Mouse (Mus musculus): ENCODE data around the gene Fmo4. TPM values are rescaled to one million over a fixed set of nuclear protein-coding genes. Genes with fewer than 3 reads are reported as not detected.
A peak's percentile ranks its signal among the peaks of the same experiment; 100 is the strongest.

Gene Fmo4
- 1 to 10 TPM; 1.2 to 2.1 TPM for total RNA-seq (2021)
- 0.17 and 0.46 TPM in 2 replicates for polyA plus RNA-seq (2012; rRNA removed)
- long read RNA-seq, partial matches to known transcripts, result 0 of 2 reads
- long read RNA-seq, other reads (novel, unspliced or antisense), result 2 of 2 reads

DNA sequence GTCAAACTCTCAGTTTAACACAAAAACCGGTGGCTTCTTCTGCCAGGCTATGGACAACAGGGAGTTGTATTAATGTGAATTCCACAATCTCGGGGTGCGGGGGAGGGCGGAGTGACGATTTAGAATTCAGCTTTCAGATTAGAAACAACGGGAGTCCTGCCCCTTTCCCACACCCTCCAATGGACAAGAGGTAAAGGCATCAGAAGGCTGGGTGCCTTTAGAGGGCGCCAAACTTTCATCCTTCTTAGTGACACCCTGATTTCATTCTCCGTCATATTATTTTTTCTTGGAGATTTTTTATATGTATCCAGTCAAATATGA lies at the start of gene Fmo4:
Fmo4 (minus strand) TSS at position 137 of the 321 bp plus-strand sequence.
- DNase-seq, result peak; percentile 61

DNA sequence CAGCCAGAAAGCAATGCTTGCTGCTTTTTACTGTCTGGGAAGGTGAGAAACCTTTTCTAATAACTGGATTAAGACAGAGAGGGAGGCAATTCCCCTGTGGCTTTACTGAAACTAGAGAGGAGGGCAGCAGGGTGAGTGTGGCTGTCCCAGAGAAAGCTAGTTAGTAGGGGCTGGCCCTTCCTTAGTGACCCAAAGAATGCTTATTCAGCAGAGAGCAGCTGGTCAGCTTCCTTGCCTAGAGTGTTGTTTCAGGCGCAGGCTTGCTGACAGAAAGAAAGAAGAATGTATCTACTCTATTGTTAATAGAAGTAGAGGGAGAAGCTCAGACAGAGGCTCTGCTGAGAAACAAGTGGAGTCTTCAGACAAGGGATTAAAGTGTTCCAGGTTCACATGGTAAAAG lies 48.6 kb upstream of the Fmo4 start:
- DNase-seq, result no peak

DNA sequence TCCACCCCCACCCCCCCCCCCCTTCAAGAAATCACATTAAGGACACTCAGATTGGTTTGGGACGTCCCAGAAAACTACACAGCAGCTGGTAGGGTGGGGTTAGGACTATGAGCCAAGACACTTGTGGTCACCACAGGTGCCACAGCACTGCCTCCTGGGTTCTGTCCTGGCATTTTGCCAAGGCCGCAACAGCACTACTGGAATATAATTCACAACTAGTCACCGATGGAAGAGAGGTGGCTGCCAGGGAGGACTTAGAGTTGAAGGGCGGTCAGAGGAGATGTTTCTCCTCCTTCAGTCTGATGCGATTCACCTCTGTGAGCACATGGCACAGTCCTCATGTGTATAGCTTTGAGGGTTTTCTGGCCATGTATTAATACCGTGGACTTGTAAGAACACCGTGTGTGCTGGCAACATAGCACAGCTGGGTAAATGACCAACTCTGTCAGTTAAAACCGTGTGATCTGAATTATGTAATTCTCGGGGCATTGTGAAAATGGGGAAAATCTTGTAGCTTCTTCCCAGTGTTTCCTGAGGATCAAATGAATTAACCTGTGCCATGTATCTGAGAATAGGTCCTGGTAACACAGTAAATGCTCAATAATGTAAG lies 46.3 kb upstream of the Fmo4 start:
- peak; percentile 56 for DNase-seq

DNA sequence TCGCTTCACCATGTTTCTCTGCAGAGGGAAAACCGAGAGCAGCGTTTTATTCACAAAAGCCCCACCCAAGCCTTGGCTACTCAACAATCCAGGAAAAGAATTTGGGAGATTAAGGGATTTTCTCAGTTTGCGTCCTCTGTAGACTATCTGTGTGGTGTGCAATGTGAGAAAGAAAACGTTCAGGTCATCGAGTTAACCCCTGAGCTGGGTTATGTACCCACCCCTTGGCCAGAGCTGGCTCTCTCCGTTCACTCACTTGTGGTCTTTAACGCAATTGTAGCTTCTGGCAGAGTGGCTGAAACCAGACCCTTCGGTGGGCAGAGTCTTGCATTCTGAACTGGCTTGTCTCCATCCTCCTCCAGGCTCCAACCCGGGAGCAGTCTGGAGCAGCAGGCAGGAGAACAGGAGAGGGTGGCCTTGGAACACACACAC lies 45.8 kb upstream of the Fmo4 start:
- DNase-seq, result no peak

DNA sequence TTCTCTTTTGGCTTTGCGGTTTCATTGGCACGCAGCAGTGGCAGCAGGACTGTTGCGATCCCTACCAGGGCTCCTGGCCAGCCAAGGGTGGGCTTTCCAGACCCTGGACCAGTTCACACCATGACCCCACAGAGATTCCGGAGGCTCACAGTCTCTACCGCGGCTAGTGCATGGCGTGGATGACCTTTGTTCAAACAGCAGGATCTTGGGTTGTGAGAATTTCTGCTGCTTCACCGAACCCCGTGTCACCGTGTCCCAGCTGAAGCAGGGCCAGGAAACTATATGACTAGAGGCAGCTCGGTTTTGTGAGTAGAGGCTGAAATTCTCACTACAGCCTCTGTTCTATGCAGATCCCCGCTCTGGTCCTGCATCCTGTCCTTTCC lies 45.0 kb upstream of the Fmo4 start:
- no peak for DNase-seq

DNA sequence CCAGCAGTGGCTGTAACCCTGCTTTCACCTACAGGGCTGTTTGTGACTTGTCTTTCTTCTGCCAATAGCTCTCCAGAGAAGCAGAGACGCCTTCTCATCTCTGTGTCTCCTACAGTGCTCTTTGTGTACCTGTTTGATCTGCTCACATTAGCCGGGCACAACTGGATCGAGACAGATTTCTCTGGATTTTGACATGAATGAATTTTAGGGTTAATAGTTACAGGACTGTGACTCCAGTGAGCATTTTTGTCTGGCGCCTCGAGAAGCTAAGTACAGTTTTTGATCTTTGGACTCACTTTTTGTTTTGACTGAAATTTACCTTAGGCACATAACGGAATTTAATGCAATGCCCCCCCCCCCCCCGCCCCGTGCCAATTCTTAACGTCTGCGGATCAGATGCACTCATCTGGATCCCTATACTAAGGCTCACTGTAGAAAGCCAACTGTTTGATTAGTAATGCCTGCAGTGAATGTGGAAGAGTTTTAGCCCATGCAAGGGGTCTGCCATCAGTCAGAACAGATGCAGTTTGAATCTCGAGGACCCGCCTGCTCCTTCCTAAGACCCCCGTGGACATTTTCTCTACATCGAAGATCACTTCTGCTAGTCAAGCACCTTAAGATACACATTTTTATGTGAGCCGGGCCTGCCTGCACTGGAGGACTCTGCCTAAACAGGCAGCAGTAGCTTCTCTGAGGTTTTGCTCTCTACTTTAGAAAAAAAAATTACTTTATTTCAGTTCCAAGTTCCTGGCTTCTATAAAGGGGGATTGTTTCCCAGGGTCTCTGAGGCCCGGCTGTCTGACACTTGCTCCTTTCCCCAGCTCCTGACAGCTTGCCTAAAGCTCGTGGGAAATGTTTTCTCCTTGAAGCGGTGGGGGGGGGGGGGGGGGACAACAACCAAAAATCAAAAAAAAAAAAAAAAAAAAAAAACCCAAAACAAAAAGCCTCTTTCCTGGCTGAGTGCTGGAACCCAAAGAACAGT lies 44.3 kb upstream of the Fmo4 start:
- DNase-seq, result no peak

DNA sequence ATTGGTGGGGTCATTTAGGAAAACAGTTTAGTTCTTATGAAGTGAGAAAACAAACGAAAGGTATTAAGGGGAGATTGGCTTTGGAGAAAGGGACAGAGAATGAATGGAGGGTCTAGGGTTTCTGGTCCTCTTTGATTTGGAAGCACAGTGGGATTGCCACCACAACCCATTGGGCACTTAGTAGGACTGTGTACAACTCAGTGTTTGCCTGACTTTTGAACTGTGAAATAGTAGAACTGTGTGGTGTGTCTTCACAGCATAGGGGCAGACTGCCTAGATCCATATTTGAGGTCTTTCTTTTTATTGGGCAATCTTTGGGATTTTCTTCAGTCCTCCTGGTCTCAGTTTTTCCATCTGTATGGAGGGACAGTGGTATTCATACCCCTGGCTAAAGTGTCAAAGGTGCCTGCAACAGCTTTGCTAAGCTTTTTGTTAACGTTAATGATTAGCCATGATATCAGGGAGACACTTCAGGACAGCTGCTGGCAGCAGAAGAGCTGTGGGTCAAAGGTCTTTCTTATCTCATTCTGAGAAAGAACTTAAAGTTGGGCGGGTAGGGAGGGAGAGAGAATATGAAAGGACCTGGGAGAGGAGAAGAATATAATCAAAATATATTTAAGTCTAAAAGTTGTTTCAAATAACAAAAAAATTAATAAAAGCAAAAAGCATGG lies 40.2 kb upstream of the Fmo4 start:
- no peak for DNase-seq

DNA sequence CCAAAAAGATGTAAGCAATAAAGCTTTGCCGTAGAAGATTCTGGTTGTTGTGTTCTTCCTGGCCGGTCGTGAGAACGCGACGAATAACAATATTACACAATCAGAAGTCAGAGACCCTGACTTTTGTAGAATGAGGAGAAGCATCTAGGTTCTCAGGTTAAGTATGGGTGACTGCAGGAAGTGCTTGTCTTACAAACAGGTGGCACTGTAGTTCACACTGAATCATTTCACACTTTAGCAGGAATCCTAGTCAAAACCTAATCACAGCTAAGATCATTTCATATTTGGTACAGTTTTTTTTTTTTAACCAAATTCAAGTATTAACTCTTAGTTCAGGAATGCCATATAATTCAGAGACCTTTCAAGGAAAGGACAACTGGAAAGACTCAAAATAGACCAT lies 33.8 kb upstream of the Fmo4 start:
- no peak for DNase-seq

DNA sequence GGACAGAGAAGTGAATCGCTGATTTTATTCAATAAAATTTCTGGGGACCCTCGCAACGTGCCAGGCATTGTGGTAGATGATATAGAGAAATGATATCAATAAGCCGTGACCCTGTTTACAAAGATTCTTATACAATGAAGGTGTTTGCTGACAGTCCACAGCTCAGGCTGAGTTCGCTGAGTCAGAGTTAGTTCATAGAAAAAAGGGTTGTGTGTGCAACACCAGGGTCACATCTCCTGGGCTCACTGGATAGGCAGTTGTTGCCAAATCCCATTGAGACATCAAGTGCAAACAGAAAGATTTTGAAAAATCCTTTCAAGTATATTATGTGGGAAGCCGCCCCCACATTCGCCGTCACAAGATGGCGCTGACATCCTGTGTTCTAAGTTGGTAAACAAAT lies 26.4 kb upstream of the Fmo4 start:
- DNase-seq, result peak; percentile 66

DNA sequence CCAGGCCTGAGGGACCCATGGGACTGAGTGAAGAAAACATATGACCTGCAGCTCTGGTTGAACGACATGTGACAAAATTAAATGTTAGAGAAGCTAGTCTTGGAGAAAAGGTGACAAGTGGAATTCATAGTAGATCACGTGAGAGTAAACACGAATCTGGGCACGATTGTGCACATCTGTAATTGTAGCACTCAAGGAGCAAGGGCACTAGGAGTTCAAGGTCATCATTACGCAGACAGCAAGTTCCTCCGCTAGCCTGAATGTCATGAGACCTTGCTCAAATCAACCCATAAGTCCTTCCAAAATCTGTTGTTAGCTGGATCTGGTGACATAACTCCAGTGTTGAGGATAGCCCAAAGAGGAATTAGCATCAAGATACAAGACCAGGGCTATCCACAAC lies 25.2 kb upstream of the Fmo4 start:
- DNase-seq, result no peak

DNA sequence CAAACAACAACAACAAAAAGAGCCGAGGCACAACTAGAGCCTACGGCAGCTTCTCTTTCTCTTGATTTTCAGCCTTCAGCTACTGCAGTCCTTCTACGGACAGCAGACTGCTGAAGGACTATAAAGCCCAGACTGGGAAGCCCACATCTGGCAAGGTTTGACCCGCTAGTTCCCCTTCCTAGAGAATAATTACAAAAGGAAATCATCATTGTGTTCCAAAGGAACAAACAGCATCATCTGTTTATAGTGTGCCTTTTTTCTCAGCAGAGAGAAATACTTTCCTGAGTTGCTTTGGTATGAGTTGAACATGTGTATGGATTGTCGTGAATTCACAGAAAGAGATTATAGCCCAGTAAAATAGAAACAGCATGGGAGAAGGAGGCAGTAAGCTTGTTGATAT lies 20.6 kb upstream of the Fmo4 start:
- DNase-seq, result no peak

DNA sequence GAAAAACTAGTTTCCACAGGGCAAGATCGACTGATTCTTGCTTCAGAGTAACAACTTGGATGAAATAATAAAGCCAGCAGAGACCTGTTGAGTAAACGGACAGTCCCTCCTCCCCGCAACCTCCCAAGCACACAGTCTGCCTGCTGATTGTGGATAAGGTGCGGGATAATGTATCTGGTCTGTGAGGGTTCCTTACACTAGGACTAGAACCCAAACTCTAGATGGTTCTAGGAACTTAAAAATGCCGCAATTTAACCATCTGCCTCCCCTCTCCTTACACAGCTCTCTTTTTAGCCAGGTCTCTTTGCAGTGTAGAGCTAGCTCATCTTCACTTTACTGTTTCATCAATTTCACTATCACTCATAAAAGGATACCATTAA lies 18.8 kb upstream of the Fmo4 start:
- DNase-seq, result no peak

DNA sequence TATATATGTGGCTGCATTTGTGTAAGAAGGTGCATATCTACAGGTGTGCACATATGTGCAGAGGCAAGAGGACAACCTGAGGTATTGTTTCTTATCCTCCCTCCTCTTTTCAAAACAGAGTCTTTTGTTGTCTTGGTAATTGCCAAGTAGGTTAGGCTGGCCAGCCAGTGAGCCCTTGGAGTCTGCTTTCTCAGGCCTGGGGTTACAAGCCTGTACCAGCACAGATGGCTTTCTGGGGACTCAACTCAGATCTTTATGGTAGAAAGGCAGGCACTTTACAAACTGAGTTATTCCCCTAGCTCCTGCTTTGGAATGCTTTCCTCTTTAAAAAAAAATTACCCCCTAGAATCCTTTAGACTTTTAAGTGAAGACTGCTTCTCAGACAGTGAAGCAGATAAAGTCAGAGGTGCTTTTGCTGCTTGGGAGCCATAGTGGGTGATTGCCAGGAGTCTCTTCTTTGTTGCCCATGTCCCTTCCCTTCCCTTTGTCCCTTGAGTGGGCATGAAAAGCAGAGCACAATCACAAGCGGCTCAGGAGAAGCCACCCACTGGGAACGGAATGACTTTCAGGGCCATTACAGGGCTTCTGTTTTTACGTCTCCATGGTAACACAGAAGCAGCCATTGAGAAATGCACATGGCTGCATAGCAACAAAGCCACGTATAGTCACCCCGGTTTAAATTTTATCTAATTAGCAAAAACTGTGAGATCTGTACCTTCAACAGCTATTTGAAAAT lies 18.2 kb upstream of the Fmo4 start:
- DNase-seq, result no peak

DNA sequence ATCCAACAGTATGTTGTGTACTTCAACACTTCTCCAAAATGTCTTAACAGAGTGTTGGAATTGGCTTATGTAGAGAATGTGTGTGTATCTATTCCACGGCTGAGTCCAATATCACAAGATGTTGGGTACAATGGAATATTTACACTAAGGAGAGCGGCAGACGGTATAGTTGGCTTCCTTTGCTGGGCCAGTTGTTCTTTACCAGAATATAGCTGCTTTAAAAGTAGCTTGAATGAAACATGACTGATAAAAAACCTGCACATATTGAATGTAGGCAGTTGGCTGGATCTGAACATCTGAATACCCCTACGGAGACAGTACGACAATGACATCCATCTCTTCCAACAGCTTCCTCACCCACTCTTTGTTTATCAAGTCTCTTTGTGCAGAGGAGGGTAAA lies 5.5 kb upstream of the Fmo4 start:
- no peak for DNase-seq

DNA sequence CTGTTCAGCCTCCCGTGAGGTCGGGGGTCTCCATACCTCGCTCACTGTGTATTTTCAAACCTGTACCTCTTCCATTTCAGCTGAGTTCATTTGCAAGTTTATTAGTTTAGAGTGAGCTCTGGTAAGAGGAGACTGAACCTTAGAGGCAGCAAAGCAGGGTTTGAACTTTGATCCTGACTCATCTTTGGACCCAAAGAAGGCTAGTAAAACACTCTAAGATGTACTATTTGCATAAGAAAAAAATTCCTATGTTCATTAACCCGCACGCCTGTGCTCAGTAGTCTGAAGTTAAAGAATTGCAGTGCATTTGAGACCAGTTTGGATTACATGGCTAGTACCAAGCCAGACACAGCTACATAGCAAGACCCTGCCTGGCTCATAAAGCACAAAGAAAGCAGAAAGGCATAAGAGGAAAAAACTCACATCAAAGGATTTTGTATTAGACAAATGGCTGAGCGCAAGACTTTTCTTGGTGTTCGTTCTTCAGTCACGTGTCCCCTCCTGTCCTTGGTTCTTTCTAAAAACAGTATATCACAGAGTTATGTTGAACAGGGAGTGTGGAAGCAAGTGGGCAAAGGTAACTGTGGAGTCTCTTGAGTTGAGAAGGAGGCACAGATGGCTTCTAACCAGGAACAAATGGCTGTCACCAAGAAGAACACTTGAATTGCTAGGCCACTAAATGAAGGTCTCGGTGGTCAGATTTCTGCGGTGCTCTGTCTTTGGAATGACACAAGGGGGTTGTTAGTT lies 1.8 kb upstream of the Fmo4 start:
- DNase-seq, result no peak

DNA sequence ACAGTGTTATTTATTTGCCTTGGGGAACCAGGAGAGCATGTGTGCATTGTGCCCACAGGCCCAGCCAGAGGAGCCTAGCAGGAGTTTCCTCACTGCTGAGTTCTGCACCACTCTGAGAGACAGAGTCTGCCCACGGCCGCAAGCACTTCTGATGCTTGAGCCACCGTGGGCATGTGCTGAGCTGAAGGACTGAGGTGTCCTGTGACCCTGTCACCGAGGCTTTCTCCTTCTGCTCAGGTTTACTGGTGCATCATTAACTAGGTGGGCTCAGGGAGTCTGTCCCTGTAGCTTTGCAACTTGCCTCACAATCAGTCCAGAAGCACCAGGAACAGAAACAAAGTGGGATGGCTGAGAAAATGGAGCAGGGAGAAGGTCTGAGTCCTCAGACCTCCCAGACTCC lies 1.2 kb upstream of the Fmo4 start:
- DNase-seq, result no peak

DNA sequence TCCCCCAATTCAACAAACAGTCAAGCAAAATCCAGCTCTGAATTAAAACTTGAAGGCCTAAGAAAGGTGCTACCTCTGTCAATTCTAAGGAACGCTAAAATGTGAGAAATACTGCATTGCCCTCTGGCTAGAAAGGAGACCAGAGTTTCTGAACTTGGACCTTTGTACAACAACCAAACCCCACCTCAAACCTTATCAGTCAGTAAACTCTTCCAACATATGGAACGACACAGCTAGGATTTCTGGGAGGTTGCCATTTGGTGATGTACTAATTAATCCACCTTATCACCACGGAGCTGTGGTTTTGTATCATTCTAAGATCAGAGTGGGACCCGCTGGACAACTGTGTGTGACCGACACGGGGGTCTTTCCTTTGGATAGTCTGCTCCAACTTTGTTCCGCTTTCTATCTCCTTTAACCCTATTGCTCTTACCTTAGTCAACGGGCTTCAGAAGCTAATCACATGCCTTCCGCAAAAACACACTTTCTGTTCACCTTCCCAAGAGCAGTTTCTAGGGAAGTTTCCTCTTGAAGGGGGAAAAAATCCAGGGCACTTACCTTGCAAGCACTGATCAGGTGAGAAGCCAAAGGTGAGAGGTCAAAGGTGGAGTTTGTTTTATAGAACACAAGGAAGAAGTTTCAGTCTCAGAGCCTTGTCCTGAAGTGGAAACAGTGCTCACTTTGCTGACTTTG lies 483 bp downstream of the Fmo4 start:
- no peak for DNase-seq

DNA sequence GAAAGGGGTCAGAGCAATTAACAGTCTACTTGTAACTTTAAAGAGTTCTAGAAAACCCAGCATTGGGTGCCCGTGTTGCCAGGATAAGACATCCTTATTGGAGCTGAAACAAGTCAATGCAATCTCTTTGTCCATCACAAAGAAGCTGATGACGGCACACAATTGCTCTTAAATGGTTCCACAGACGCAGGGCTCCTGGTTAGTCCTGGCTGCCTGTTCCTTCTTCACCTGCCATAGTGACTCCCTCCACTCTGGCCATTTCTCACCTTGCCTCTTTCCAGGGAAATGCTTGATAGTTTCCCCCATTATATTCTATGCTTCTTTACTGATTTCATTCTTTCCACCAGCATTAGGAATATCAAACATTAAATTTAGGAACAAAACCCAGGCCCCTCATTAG lies 5.2 kb downstream of the Fmo4 start:
- no peak for DNase-seq

DNA sequence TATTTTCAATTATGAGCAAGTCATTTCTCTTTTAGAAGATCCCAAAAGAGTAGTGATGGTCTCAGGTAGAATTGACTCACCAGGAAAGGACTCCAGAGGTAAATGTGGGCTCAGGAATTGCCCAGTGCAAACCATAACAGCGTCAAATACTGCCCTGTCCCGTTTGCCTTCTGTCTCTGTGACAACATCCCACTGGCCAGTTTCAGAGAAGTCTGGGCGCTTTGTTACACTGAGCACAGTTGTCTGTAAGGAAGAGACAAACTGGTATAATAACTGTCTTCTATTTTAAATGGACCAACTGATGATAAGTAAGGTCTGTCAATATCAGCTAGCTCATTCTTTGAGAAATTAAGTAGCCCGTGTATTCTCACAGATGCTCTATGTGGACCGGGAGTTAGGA lies 6.3 kb downstream of the Fmo4 start:
- DNase-seq, result no peak

DNA sequence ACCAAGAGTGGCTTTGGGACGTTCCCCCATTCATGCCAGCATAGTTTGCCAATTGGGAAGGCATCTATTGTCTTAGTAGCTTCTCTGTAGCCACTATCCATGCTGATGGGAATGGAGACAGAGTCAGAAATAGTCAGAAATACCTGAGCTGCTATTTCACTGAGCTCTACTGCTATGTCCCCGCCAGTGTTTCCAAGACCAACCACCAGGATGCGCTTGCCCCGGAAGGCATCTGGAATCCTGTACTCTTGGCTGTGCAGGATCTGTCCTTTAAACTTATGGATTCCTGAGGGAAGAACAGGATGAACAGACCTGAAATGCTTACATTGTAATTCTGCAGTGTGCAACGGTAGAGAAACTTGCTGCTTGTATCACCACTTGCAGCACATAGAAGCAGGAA lies 8.8 kb downstream of the Fmo4 start:
- DNase-seq, result no peak

DNA sequence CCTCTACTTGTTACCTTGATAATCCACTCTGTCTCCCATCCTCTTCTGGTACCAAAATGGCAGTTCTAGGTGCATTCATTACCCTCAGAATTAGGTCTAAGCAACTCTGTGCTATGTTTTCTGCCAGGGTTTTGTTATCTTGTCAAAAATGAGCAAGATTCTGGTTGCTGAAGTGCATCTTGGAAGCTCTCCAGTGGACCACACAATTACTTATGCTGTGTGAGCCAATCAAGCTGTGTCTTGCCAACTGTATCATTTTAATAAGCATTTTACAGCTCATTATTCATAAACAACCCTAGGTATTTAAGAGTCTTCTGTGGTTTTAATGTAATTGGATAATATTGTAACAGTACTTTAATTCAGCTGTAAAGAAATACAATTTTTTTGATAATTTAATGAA lies 17.3 kb downstream of the Fmo4 start:
- no peak for DNase-seq

All from adrenal gland, adult 2 months (tissue).